Mouse (Mus musculus): ENCODE data around the gene Calhm1. TPM values are rescaled to one million over a fixed set of nuclear protein-coding genes. Genes with fewer than 3 reads are reported as not detected.
"Not testable (repeated sequence)": the region's sequence is repeated elsewhere in the genome, so short reads cannot be mapped to it uniquely, and the experiment has no call there.

Calhm1 gene
- polyA plus RNA-seq, 1 experiment from 2014 or later: not detected

DNA sequence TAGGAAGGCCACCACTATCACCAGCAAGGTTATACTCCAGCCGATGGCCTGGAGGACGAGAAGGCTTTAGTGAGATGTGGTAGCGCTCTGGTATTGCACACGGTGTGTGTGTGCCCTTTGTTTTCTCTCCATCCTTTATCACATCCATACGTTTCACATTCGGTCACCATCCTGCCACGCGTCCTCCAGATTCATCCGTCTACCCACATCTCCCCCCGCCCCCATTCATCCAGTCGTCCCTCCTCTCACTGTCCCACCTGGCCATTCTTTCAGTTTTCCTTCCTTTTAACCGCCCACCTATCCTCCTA is 8.0 kb upstream of the Calhm1 start:
- Histone ChIP-seq H3K9ac (replicated peaks) (no peak overlapping the region), H3K27me3 (peaks cover 26% of the 10 kb centered on the region), H3K36me3 (no peaks in the 10 kb centered on the region), H3K27ac (no peak overlapping the region), H3K4me1 (replicated peaks) (peaks cover 17% of the 10 kb centered on the region), H3K9me3 (no peaks in the 10 kb centered on the region), H3K4me3 (replicated peaks) (peak overlapping the region; percentile 31), H3K4me2 (peak overlapping the region; percentile 60)
- no peak for ATAC-seq (ENCODE audit: insufficient number of reproducible peaks, insufficient read depth, low FRiP score, low TSS enrichment, low read depth)
- WGBS: 59% methylated on average over 12 of the region's 12 CpGs

DNA sequence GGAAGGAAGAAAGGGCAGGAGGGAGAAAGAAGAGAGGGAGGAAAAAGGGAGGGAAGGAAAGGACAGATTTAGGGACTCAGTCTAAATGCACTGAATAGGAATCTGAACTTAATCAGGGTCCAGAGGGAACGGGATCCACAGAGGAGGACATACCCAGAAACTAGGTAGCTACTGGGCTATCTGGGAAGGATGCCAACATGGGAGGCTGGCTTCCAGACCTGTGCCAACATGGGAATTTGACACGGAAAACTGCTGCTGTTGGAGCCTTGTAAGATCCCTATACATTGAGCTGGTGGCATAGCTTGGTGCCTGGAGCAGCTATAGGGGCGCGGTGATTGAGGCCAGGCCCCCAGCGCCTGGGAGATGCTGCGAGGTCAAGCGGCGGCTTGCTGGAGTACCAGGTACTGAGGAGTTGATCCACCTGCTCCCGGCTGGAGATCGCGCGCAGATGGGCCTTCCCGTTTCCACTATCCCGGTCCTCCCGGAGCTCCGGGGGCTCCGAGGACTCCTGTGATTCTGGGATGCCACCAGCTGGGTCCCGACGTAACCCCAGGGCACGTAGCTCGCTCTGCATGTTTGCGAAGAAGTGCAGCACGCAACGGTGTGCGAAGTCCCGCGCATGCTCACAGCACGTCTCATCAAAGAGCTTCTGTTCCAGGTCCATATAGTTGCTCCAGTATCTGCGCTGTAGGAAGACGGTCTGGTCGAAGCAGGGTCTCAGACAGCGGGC is 7.4 kb upstream of the Calhm1 start:
- H3K36me3 ChIP-seq: no peaks in the 10 kb centered on the region
- H3K27ac ChIP-seq: no peak overlapping the region
- H3K27me3 ChIP-seq: peaks cover 26% of the 10 kb centered on the region
- peak overlapping the region; percentile 60 for H3K4me2 ChIP-seq
- no peaks in the 10 kb centered on the region for H3K9me3 ChIP-seq
- 27% methylated on average over 32 of the region's 32 CpGs for WGBS
- no peak for ATAC-seq (ENCODE audit: insufficient number of reproducible peaks, insufficient read depth, low FRiP score, low TSS enrichment, low read depth)
- peaks cover 17% of the 10 kb centered on the region for H3K4me1 ChIP-seq (replicated peaks)
- no peak overlapping the region for H3K9ac ChIP-seq (replicated peaks)
- peak overlapping the region; percentile 31 for H3K4me3 ChIP-seq (replicated peaks)

DNA sequence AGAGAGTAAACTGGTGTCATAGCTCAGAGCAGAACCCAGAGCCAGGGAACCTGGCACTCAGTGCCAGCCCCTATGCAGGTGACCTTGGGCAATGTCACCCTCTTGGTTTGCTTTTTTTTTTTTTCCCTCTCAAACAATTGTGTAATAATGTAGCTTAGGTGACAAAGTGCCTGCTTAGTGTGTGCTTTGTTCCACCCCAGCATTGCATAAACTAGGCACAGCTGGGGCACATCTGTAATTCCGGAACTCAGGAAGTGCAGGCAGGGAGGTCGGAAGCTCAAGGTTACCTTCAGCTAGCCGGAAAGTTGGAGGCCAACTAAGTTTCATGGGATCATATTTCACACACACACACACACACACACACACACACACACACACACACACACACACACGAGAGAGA is 5.8 kb upstream of the Calhm1 start:
- H3K4me3 ChIP-seq (replicated peaks): no peak overlapping the region
- H3K9ac ChIP-seq (replicated peaks): no peak overlapping the region
- no peak overlapping the region for H3K4me2 ChIP-seq
- peaks cover 17% of the 10 kb centered on the region for H3K4me1 ChIP-seq (replicated peaks)
- H3K27ac ChIP-seq: no peak overlapping the region
- H3K9me3 ChIP-seq: no peaks in the 10 kb centered on the region
- H3K36me3 ChIP-seq: no peaks in the 10 kb centered on the region
- 7% methylated on average over 4 of the region's 4 CpGs for WGBS
- peaks cover 28% of the 10 kb centered on the region for H3K27me3 ChIP-seq
- ATAC-seq (ENCODE audit: insufficient number of reproducible peaks, insufficient read depth, low FRiP score, low TSS enrichment, low read depth): no peak

DNA sequence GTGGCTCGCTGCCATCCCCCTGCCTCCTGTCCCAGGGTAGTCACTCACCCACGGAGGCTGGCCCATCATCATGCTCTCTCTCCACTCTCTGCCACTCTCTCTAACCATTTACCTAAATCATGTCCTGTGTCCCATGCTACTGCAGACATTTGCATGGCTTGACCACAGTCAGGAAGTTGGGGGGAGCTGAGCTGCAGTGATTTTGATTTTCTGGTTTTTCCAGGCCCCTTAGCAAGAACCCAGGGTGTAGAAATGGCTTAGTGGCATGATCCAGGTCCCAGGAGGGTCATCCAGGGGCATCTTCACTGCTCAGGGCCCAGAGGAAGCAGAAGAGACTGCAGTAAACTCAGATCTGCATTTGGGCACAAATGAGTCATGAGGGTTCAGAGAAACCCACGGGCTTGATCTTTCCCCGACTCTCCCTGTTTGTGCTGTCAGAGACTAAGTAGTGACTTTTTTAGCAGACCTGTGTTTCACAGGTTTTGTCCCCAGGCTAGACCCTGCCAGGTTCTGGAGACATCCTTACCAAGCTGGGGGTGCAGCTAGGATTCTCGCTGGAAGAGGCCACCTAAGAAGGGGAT is 4.3 kb upstream of the Calhm1 start:
- WGBS: 76% methylated on average over 5 of the region's 5 CpGs
- no peak overlapping the region for H3K9ac ChIP-seq (replicated peaks)
- no peak overlapping the region for H3K27ac ChIP-seq
- no peak for ATAC-seq (ENCODE audit: insufficient number of reproducible peaks, insufficient read depth, low FRiP score, low TSS enrichment, low read depth)
- no peak overlapping the region for H3K4me2 ChIP-seq
- H3K27me3 ChIP-seq: peaks cover 32% of the 10 kb centered on the region
- H3K4me1 ChIP-seq (replicated peaks): peaks cover 17% of the 10 kb centered on the region
- H3K9me3 ChIP-seq: no peaks in the 10 kb centered on the region
- no peak overlapping the region for H3K4me3 ChIP-seq (replicated peaks)
- no peaks in the 10 kb centered on the region for H3K36me3 ChIP-seq

DNA sequence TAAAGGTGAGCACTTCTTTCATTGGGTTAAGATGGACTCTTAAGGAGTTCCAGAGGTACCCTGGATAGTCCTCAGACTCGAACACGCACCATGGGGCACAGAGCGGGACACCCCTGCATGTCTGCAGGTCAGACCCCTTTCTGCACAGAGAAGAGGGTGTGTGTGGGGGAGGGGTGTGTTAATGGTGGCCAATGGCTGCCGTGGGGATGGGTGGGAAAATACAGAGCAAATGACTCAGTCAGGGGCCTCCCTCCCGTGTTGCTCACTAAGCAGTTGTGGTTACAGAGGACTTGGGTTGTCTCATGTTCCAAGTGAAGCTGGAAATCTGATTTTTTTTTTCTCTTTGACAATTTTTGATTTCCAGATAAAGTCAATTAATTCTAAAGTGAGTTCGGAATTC is 1.6 kb downstream of the Calhm1 start:
- H3K27ac ChIP-seq: no peak overlapping the region
- H3K4me1 ChIP-seq (replicated peaks): peaks cover 23% of the 10 kb centered on the region
- no peaks in the 10 kb centered on the region for H3K36me3 ChIP-seq
- 81% methylated on average over 6 of the region's 6 CpGs for WGBS
- H3K9me3 ChIP-seq: no peaks in the 10 kb centered on the region
- no peak for ATAC-seq (ENCODE audit: insufficient number of reproducible peaks, insufficient read depth, low FRiP score, low TSS enrichment, low read depth)
- H3K4me2 ChIP-seq: no peak overlapping the region
- peaks cover 18% of the 10 kb centered on the region; the same call in 1 of the 2 replicates for H3K27me3 ChIP-seq
- H3K9ac ChIP-seq (replicated peaks): no peak overlapping the region
- no peak overlapping the region for H3K4me3 ChIP-seq (replicated peaks)

DNA sequence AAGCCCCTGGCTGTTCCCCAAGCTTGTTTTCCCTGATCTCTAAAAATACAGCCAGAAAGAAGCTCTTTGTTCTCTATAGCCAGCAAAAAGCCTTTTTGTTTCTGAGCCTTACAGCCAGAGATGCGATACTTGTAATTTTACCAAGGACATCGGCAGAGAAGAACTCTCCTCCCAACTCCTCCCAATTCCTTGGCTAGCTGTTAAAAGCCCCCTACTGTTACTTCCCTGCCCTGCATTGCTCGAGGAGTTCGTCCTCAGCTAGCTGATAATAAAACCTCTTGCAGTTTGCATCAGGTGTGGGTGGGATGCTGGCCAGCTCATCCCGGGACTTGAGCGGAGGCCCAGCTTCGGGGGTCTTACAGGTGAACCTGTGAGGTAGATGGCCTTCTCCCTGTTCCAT is 4.4 kb downstream of the Calhm1 start:
- H3K4me3 ChIP-seq (replicated peaks); H3K9me3 ChIP-seq; H3K9ac ChIP-seq (replicated peaks); H3K4me2 ChIP-seq; ATAC-seq (ENCODE audit: insufficient number of reproducible peaks, insufficient read depth, low FRiP score, low TSS enrichment, low read depth); H3K27ac ChIP-seq: not testable (repeated sequence)
- H3K27me3 ChIP-seq: peaks cover 15% of the 10 kb centered on the region; the same call in 1 of the 2 replicates
- H3K4me1 ChIP-seq (replicated peaks): peaks cover 38% of the 10 kb centered on the region
- peaks cover 11% of the 10 kb centered on the region; the same call in 1 of the 2 replicates for H3K36me3 ChIP-seq
- 22% methylated on average over 7 of the region's 7 CpGs for WGBS

DNA sequence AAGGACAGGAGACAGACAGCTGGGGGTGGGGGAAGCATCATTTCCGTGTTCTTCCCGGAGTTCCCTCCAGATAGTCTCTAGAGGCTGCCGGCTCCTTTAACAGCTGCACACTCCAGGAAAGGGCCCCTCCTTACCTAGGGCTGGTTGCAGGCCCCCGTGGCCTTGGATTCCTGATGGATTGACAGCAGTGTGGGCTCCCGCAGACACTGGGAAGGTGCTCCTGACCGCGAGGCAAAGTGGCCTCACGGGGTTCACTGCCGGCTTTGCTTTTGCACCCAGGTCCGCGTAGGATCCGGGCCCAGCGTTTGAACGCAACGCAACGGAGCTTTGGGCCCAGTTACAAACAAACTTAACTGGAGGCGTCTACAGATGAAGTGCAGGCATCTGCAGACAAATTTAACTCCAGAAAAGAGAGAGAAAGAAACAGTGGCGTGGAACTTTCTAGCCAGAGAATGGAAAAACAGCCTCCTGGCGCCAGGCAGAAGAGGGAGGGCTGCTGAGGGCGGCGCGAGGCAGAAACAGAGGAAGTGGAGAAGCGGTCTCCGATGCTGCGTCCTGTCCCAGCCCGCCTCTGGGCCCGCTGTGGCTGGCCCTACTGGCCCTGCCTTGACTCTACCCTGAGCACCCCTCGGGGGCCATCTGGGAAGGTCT is 6.2 kb downstream of the Calhm1 start, which contains the start of gene Calhm2:
Gene Calhm2, minus strand, starts transcription at position 524 of the 651 bp plus-strand sequence.
- no peaks in the 10 kb centered on the region for H3K9me3 ChIP-seq
- ATAC-seq (ENCODE audit: insufficient number of reproducible peaks, insufficient read depth, low FRiP score, low TSS enrichment, low read depth): peak; percentile 30; the same call in 1 of the 2 replicates
- WGBS: 6% methylated on average over 28 of the region's 28 CpGs

DNA sequence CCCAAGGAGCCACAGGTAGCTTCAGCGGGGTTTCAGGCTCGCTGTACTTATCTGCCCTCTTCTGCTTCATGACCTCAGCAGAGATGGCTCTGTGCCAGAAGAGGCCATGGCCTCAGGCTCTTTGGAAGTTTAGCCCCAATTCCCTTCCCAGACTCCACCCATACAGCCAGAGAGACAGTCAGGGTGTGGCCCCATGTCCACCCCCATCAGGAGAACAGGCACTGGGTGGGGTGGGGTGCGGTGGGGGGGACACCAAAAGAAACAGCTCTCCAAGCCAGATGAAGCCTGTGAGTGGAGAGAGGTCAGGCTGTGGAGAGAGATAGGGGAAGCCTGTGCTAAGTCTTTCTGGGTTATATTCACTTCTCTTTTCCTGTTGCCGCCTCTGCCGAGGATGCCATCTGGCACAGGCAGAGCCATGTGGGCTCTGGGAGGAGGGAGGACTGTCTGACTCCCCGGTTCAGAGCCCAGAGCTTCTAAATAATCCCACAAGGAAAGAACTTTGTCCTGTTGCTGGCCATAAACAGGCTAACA is 6.9 kb downstream of the Calhm1 start:
- peak overlapping the region; percentile 75 for H3K4me2 ChIP-seq
- 0 out of 2 replicates have a peak, but pooled peaks cover 6% of the 10 kb centered on the region for H3K27me3 ChIP-seq
- peaks cover 38% of the 10 kb centered on the region for H3K4me1 ChIP-seq (replicated peaks)
- peak overlapping the region; percentile 41 for H3K4me3 ChIP-seq (replicated peaks)
- 24% methylated on average over 6 of the region's 6 CpGs for WGBS
- peaks cover 32% of the 10 kb centered on the region for H3K36me3 ChIP-seq
- ATAC-seq (ENCODE audit: insufficient number of reproducible peaks, insufficient read depth, low FRiP score, low TSS enrichment, low read depth): no peak; the same call in 1 of the 2 replicates
- H3K9me3 ChIP-seq: no peaks in the 10 kb centered on the region
- peak overlapping the region; percentile 73 for H3K9ac ChIP-seq (replicated peaks)
- peak overlapping the region; percentile 85; the same call in 1 of the 2 replicates for H3K27ac ChIP-seq

More for the DNA sequence above, 6.2 kb downstream of the Calhm1 start, which contains the start of gene Calhm2:
- Histone ChIP-seq H3K27me3 (peaks cover 8% of the 10 kb centered on the region; the same call in 1 of the 2 replicates), H3K4me2 (peak within 1 kb of the TSS; percentile 75), H3K4me1 (replicated peaks) (peaks cover 38% of the 10 kb centered on the region), H3K36me3 (peaks cover 24% of the 10 kb centered on the region), H3K9ac (replicated peaks) (peak within 1 kb of the TSS; percentile 73), H3K27ac (peak within 1 kb of the TSS; percentile 85), H3K4me3 (replicated peaks) (peak within 1 kb of the TSS; percentile 41)

DNA sequence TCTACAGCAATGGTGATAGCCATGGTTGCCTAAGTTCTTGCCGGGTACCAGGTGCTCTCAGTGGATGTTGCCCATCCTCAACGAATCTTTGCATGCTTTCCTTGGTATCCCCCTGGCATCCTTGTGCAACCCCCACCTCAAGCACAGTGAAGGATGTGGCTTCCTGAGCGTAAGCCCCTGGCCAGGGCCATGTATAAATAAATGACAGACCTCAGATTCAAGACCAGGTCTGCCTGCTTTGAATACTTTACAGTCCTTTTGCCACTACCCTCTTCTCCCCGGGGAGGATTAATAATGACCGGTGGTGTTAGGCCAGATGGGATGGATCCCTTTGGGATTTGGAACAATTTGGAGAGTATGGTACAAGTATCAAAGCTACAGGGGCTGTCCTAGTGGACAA is 7.9 kb downstream of the Calhm1 start:
- WGBS: 82% methylated on average over 5 of the region's 5 CpGs
- H3K9ac ChIP-seq (replicated peaks): no peak overlapping the region
- peaks cover 38% of the 10 kb centered on the region for H3K4me1 ChIP-seq (replicated peaks)
- peaks cover 42% of the 10 kb centered on the region for H3K36me3 ChIP-seq
- 0 out of 2 replicates have a peak, but pooled peaks cover 6% of the 10 kb centered on the region for H3K27me3 ChIP-seq
- no peak overlapping the region for H3K4me2 ChIP-seq
- no peak overlapping the region for H3K4me3 ChIP-seq (replicated peaks)
- H3K27ac ChIP-seq: no peak overlapping the region
- ATAC-seq (ENCODE audit: insufficient number of reproducible peaks, insufficient read depth, low FRiP score, low TSS enrichment, low read depth): no peak
- H3K9me3 ChIP-seq: no peaks in the 10 kb centered on the region

DNA sequence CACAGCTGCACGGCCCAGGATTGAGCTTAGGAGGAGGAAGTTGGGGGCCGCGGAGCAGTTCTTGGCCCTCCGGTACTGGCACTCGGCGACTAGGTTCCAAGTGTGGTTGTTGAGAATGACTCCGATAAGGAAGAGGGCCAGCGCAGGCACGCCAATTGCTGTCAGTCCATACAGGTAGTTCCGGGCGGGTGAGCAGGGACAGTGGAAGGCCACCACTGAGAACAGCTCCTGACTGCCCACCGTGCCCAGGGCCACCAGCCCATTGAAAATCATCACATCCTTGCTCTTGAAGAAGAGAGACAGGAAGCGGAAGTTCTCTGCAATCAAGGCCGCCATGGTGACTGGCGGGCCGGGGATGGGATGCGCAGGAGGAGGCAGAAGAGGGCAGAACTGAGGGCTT is 8.5 kb downstream of the Calhm1 start:
- Histone ChIP-seq H3K9me3 (no peaks in the 10 kb centered on the region), H3K4me3 (replicated peaks) (no peak overlapping the region), H3K4me1 (replicated peaks) (peaks cover 38% of the 10 kb centered on the region), H3K4me2 (no peak overlapping the region), H3K27me3 (0 out of 2 replicates have a peak, but pooled peaks cover 6% of the 10 kb centered on the region), H3K36me3 (peaks cover 48% of the 10 kb centered on the region), H3K27ac (no peak overlapping the region), H3K9ac (replicated peaks) (no peak overlapping the region)
- WGBS: 92% methylated on average over 17 of the region's 17 CpGs
- no peak for ATAC-seq (ENCODE audit: insufficient number of reproducible peaks, insufficient read depth, low FRiP score, low TSS enrichment, low read depth)

DNA sequence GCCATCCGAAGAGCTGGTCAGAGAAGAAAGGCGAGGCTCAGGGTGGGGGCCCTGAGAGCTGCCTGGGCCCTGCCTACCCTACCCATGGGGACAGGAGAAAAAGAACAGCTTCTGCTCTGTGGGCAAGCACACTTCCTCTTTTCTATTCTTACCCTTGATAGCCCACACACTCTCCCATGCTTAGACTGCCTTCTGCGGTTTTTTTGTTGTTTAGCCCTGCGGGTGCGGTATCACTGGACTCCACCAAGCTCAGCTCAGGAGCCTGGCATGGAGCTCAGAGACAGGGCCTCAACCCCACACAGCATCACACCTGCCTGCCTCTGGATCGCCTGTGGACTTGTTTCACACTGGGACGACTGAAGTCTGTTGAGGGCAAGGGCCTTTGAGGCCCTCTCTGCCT is 10.9 kb downstream of the Calhm1 start:
- no peaks in the 10 kb centered on the region for H3K27me3 ChIP-seq
- no peak overlapping the region for H3K9ac ChIP-seq (replicated peaks)
- H3K27ac ChIP-seq: no peak overlapping the region
- WGBS: 86% methylated on average over 7 of the region's 7 CpGs
- H3K4me2 ChIP-seq: no peak overlapping the region
- no peaks in the 10 kb centered on the region for H3K9me3 ChIP-seq
- H3K36me3 ChIP-seq: peaks cover 72% of the 10 kb centered on the region
- H3K4me1 ChIP-seq (replicated peaks): peaks cover 22% of the 10 kb centered on the region
- no peak for ATAC-seq (ENCODE audit: insufficient number of reproducible peaks, insufficient read depth, low FRiP score, low TSS enrichment, low read depth)
- no peak overlapping the region for H3K4me3 ChIP-seq (replicated peaks)
